Mouse (Mus musculus): ENCODE results near the gene Dpp6. TPM values are rescaled to one million over a fixed set of nuclear protein-coding genes. Genes with fewer than 3 reads are reported as not detected.

Gene Dpp6
- total RNA-seq, 4 experiments from 2014 or later: 0.35 to 0.71 (median 0.63) TPM

DNA sequence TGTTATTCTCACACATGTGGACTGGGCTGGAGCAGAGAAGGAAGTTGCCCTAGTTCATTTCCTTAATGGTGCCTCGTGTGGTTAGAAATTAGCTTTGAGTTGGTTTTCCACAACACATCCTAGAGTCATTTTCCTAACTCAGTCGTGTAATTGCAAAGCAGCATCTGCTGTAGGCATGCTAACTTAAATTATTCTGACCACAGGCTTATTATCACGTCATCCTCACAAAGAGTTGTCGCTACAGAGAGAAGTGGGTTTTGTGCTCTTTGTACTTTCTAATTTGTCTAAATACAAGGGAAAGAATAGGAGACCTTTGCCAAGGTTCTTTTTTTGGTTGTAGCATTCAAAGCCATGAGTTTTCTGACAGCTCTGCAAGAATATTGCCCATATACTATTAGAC lies 469.9 kb downstream of the Dpp6 start:
- DNase-seq (ENCODE audit: low spot score): no peak

DNA sequence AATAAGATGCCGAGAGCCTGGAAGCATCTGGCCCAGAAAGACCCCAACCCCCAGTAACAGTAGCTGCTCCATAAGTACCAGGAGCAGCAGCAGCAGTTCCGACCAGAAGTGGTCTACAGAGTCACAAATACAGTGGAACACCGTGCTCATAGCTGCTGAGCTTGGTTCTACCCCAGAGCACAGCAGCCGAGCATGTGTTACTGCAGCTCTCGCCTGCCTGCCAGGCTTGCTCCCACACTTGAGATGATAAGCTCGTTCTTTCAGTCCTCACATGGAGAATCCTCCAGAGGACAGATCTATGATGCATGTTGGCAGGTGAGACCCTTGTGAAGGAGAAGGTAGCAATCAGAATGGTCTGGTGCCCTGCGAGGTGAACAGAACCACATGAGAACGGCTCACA lies 474.4 kb downstream of the Dpp6 start:
- DNase-seq (ENCODE audit: low spot score): no peak

DNA sequence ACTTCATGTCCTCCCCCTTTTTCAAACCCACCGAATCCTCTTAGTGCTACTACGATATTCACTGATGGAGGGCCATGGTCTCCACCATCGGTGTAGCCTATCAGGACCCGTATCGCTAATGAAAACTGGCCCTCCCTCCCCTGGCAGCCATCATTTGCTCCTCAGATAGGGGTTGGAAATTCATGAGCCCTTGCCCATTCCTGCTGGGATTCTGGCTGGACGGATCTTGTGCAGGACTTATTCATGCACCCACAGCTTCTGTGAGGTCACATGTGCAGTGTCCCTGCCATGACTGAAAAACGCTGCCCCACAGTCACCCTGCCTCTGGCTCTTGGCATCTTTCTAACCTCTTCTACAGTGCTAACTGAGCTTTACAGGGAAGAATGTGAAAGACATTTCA lies 475.2 kb downstream of the Dpp6 start:
- no peak for DNase-seq (ENCODE audit: low spot score)

DNA sequence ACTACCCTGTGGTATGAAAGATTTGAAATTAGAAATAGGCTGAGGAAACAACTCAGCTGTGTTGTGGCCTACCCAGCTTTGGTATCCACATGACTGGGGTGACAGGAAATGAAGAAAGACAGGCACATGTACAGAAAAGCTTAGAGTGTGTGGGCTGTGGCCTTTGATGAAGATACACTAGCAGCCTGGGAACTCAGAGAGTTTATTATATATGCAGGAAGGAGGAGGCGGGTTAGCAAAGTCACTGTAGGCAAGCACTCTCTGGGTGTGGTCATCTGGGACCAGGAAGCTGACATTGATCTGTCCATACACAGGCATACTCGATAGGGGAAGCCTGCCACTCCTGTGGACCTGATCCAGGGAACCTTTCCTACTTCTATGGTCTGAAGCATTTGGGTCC lies 487.1 kb downstream of the Dpp6 start:
- no peak for DNase-seq (ENCODE audit: low spot score)

DNA sequence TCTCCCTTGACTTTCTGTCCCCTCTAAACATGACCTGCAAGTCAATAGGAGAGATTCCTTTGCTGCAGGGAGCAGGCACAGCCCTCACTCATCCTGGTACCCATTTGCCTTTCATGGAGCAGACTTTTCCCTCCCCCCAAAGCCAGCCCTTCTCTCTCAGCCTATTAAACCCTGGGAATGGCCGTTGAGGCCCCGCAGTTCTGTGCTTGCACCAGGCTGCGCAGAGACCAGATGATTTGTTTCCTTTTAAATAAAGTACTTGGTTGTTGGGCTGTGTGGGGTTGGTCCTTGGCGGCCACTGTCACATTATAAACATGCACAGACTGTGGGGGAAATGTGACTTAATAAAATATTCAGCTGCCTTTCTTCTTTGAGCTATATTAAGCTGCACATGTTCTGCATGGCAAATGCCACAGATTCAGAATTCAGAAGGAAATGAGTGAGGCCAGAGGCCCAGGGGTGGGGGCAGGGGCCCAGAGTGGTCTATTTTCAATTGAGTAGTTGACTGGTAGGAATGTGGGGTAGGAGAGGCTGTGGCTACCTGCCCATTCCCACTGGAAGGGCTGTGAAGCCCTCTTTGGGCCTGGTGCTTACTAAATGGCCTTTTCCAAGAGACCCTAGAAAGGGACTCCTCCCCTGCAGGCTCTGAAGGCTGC lies 489.6 kb downstream of the Dpp6 start:
- DNase-seq (ENCODE audit: low spot score): no peak

DNA sequence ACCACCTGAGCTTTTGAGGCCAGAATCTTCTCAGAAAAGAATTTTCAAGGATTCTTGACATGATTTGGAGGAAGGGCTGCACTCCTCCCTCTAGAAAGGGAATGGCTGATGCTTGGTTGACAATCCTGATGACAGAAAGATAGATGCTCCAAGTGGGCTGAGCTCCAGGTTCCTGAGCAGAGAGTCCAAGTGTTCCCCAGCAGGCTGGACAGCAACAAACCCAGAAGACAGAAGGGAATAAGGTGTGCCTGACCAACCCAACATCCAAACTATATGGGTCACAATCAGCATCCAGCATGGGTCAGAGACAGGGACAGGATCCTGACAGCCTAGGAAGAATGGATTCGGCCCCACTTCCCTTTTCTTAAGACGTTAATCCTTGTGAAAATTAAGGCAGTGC lies 493.2 kb downstream of the Dpp6 start:
- no peak for DNase-seq (ENCODE audit: low spot score)

DNA sequence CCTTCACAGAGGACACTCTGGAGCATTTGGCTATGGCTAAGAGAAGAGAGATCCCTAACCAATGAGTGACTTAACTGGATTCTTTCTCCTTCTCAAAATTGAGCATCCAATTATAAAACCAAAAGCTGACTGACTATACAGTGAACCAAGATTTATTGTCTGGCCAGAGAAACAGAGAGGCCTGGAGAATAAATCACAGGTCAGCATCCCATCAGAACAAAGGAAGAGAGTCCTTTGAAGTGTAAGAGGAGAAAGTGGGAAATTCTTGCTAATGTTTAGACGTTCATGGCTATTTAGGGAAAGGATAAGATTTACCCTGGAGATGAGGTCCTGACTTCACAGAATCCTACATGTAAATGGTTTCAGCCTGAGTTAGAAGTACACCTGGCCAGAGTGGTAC lies 499.7 kb downstream of the Dpp6 start:
- no peak for DNase-seq (ENCODE audit: low spot score)

DNA sequence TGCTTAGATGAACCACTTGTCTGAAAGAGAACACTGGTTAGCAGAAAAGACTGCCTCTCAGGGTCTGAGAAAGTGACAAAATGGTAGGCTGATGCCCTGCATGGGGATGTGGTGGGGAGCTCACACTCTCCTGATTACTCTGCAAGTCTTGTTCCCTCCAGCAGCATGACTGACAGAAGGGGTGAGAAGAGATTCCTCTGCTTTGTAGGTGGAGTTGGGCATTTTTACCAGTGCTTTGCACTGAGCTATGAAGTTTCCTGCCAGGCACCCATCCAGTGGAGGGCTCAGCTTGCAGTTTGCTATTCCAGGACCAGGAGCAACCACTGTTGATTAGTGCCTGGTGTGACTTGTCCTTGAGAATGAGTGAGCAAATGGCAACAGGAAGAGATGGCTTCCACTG lies 500.3 kb downstream of the Dpp6 start:
- DNase-seq (ENCODE audit: low spot score): no peak

DNA sequence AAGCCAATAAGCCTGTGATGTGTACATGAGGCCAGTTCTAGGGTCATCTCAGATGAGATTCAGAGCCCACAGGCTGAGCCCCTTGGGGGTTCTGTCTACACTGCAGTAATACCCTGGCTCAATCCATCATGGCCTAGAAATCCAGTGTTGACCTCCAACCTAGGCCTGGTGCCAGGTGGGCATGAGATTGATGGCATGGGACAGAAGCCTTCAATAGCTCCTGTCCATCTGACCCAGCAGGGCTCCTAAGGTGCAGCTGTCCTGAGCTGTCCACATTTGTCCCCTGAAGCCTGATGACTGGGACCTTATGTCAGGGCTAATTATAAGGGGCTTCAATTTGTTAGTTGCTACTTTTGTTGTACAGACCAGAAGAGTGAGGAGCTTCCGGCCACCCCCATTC lies 500.8 kb downstream of the Dpp6 start:
- no peak for DNase-seq (ENCODE audit: low spot score)

DNA sequence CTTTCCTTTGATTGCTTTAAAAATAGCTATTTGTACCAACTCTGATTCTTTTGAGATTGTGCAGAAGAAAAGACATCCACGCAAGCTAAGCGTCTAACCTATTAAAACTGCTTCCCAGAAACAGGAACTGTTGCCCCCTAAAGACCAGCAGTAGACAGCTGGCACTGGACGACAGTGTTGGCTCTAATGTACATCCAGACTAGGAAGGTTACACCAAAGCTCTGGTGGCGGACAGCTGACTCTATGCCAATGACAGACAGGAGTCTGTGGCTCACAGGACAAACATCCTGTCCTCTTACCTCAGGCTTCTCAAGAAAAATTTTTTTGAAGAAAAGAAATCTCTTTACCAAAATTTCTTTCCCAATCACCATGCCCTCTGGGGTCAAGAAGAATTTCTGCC lies 502.7 kb downstream of the Dpp6 start:
- no peak for DNase-seq (ENCODE audit: low spot score)

DNA sequence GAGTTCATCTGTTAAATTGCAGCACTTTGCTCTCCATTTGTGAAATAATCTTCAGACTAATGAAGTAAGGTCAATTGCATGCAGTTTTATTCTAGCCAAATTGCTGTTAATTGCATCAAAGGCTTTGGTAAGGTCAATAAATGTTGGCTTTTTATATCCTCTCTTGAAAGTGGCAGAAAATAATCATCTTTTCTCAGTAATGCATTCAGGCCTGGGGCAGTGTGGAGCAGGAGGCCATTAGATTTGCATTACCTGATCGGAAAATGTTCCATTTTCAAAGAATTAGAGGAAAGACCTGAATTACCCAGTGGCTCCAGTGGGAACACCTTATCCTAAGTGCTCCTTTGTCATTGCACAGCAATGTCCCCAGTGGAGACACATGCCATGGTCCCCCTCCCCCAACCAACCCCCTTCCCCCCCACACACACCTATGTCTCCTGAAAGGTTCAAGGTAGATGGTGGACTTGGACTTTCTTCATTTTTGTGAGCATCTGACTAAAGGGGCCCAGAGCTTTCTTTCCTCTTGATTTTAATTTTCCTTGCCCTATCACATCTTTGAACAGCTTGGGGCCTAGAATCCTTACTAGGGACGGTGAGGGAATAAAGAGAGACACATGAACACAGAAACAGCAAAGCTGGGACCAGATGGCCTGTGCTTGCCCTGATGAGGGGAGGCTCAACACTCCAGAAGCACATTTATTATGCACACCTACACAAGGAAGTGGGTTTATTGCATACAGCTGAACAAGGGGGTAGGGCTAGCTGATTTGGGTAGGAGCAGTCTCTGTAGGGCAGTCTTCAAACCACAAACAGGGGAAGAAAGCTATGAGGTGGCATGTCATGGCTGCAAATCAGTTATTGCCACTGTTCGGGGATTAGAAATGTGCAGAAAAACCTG lies 506.1 kb downstream of the Dpp6 start:
- no peak for DNase-seq (ENCODE audit: low spot score)

DNA sequence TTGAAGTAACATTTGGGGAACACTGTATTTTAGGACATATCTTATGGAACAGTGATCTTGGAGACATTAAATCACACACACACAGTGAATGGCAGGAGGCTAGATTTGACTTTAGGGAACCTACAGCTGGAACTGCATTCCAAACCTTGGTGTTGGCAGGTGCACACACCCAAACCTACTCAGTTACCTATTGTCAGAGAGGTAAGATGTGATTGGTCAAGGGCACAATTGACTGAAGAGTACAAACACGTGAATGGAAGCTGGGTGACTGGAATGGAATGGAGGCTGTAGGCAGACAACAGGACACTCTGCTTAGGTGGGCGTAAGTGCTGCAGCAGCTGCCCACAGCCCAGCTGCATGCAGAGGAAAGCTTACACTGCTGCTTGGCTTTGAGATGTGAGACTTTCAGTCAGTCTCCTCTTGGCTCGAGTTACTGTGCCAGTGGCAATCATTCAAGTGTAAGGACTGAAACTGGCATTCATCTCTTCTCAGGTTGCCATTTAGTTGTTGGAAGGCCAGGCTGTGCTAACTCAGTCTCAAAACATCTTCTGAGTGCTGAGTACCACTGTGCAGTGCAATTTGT lies 507.4 kb downstream of the Dpp6 start:
- DNase-seq (ENCODE audit: low spot score): no peak

DNA sequence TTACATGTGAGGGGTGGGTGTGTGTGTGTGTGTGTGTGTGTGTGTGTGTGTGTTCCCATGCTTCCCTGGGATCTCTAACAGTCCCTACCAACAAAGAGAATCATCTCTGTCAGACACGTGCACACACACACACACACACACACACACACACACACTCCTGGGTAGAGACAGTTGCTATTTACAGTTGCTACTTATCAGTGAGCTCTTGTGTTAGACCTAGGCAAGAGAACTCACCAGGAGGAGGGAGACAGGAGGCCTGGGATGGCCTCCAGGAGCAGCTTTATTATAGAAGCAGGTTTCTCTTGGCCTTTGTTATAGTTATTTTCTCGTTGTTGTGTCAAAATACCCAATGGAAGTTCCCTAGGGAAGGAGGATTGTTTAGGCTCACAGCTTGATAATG lies 519.7 kb downstream of the Dpp6 start:
- peak; percentile 3 for DNase-seq (ENCODE audit: low spot score)

DNA sequence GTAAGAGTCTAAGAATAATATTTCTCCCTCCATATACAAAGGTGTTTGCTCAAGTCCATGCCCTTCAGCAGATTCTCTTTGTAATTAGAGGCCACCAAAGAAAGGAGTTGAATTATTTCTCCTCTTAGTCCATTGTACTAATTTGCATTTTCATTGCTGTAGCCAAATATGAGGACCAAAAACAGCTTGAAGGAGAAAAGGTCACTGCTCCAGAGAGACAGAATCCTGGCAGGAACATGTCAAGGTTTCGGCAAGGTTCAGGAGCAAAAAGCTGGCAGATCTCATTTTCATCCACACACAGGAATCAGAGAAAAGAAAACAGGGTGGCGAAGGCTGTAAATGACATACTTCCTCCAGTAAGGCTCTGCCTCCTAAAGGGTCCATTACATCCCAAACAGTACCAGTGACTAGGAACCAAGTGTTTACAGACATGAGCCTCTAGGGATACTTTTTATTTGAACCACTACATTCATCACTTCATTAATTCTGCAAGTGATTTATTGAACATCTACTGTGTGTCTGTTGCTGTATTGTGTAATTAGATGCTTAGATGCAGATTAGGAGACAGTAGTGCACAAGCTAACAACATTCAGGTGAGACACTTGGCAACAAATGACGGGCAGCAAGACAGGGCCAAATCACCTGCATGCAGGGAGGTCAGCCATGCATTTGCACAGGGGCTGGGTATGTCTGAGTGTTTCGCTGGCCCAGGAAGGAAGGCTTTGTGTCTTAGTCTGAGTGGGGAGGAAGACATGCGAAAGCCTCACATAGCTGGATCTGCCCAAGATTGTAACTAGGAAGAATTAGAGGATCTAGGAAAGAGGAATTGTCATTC lies 522.4 kb downstream of the Dpp6 start:
- DNase-seq (ENCODE audit: low spot score): no peak

DNA sequence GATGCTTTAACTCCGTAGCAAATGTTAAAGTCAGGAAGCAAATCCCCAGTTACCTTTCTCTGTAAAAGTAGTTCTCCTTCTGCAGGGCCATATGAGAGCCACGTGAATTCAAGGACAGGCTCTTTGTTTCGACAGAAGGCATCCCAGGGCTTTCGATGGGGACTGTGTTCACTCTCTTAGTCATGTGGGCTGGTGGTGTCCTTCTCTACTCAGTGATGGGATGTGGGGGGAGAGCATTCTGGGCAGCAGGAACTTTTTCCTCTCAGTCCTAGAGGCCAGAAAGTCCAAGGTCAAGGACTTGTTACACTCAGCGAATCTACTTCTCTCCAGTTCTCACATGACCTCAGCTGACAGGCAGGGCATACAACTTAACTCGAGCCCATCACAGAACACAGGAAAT lies 525.3 kb downstream of the Dpp6 start:
- no peak for DNase-seq (ENCODE audit: low spot score)

DNA sequence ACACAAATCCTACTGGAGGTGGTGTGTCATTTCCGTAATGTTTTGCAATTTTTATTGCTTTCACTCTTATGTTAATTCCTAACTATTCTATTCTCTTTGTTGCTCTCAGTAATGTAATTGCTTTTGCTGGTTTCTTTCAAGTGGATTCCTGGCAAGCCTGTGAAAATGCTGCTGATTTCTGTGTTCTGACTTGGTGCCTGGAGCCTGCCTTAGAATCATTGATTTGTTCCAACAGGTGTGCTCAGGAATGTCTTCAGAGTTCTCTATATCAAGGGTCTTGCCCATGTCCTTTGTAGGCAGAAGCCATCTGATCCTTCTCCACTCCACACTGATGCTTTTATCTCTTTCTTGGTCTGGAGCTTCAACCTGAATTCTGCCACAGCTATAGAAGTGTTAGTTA lies 526.6 kb downstream of the Dpp6 start:
- no peak for DNase-seq (ENCODE audit: low spot score)

DNA sequence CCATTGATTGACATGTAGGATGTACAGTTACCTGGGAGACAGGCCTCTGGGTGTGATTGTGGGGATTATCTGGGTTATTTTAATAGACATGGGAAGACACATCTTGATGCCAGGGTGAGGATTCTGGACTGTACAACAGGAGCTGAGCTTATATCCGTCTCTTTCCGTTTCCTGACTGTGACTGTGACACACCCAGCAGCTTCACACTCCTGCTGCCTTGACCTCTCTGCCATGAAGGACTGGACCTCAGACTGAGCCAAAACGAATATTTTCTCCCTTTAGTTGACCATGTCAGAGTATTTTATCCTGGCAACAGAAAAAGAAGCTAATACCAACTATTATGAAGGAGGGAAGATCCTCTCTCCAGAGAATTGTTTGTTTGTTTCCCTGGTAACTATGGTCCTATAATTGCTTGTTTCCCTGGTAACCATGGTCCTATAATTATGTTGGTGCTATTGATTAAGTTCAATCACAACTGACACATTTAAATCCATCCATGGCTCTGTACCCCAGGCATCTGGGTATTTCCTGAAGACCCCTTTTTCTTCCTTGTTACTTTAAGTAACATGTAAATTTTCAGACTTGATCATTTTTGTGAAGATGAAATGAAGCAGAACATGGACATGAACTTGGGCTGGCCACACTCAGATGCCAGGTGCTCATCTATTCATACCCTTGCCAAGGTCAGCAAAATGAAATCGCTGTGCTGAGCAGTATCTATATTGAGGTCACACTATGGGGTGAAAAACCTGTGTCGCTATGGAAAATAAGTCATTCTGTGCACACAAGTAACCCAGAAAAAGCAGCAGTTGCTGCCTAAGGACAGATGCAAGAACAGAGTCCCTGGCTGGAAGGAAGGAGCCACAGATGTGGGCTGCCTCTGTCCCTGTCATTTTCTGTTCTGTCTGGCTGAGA lies 531.4 kb downstream of the Dpp6 start:
- DNase-seq (ENCODE audit: low spot score): no peak

DNA sequence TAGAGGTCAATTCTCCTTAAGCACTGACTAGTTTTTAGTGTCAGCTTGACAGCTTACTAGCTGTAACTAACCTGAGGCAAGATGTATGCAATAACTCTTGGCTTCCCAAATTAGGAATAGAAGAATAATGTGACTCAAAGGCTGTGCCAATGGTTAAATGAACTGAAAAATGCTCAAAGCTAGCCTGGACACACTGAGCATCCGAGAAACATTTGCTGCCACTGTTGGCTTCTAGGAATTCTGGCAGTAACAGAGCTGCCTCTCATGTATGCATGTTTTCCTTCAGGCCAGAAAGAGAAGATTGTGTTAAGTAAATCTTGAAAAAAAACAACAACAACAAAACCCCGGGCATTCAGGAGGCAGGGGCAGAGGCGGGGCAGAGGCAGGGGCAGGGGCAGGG lies 540.6 kb downstream of the Dpp6 start:
- no peak for DNase-seq (ENCODE audit: low spot score)

DNA sequence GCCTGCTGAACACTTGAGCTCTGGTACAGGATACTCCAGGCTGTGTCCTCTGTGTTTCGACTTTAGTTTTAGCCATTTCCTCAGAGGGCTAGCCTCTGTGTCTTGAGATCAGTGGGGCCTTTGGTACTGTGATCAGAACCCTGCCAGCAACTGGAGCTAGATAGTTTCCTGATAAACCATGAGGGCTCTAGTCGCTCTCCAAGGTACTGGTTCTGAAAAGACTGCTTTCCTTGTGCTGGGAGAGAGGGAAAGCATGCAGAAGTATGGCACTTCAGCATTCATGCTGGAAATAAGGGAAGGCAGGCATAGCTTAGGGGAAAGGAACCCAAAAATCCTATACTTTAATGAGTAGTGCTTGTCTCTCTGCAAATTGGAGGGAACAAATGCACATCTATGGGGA lies 548.9 kb downstream of the Dpp6 start:
- no peak for DNase-seq (ENCODE audit: low spot score)

DNA sequence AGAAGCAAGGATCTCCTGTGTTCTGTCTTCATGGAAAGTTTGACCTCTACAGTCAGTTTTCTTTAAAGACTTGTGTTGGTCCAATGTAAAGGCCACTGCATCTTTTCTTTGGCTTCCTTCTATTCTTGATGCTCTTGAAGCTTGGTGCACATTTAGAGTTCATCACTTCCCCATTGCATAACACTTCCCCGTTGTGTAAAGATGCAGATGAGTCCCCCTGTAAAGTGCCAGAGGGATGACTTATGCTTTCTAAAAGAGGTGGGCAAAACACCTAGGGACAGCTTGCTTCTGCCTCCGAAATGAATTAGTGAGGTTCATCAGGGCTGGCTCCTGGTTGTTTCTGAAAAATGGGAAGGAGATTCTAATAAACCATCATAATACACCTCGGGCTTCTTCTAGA lies 553.8 kb downstream of the Dpp6 start:
- no peak for DNase-seq (ENCODE audit: low spot score)

DNA sequence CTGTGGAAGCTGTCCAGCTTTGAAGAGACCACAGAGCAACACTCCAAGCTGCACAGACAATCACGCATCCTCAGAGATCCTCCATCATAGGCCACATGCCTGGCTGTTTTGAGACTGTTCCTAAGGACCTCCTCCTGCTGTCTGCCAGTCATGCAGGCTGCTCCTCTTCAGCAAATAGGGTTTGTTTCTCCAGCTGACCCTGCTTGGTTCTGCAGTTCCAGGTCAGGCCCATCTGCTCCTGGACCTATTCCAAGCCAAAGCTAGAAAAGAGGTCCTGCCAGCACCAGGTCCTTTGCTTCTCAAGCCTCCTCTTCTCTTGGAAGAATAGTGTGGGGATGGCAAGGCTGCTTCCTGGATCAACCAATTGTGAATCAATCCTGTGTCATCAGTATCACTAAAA lies 556.9 kb downstream of the Dpp6 start:
- no peak for DNase-seq (ENCODE audit: low spot score)
